Mouse (Mus musculus): Measurements from ENCODE around the gene Rab11fip5.

- TF ChIP-seq CTCF (conservative IDR thresholded peaks at IDR 0.05; ENCODE audit: low read length): no peak
- no peak for TF ChIP-seq NANOG (IDR thresholded peaks at IDR 0.05; ENCODE audit: borderline replicate concordance, low read length)
Observed at GRCm38 (mm10) chr6:85419150-85419549, 44.7 kb upstream of the Rab11fip5 start.

Data from E14TG2a.4 (cell line).